Mouse (Mus musculus) stomach, postnatal 0 days (tissue): Measurements from ENCODE around the gene Gabrr3.

Source experiments
- CTCF ChIP-seq: IDR thresholded peaks from 2 replicates; pipeline ENCODE4 v1.5.1; 2016; ENCODE audit warnings: antibody characterized with exemption, low read depth, mild to moderate bottlenecking, moderate library complexity
- EP300 ChIP-seq: optimal IDR thresholded peaks from 2 replicates; pipeline ENCODE3; 2016; ENCODE audit warnings: antibody characterized with exemption

DNA sequence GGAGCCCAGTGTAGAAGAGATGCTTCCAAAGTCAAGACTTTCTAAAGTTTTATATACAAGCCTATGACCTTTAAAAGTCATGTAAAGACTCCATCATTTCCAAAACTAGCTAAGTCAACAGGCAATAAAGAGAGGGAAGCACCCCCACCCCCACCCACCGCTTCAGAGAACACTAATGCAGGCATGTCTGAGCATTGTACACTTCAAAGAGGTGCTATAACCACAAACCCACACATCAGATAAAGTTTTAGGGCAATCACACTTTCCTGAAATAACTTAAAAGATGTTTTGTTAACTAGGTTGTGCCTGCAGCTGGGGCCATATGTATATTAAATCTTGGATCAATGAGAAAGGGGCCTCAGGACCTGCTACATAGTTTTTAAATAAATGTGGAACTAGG, 62.7 kb downstream of the Gabrr3 start:
- TF ChIP-seq CTCF (no peak), EP300 (no peak)
